Mouse (Mus musculus): Measurements from ENCODE around the gene Sppl2b. TPM values are rescaled to one million over a fixed set of nuclear protein-coding genes. Genes with fewer than 3 reads are reported as not detected.
"Not testable (repeated sequence)": the region's sequence is repeated elsewhere in the genome, so short reads cannot be mapped to it uniquely, and the experiment has no call there.

The Sppl2b gene
- total and polyA plus RNA-seq, 2 experiments from 2014 or later = 78.6 to 132 TPM

GRCm38 (mm10) chr10:80826151-80827062, 28.7 kb upstream of the Sppl2b start, which contains the start of gene Oaz1:
TSS of gene Oaz1 (plus strand) at chr10:80826656.
- no peaks in the 10 kb centered on the region for H3K27me3 ChIP-seq (ENCODE audit: insufficient read depth, low read length)
- no peaks in the 10 kb centered on the region for H3K9me3 ChIP-seq (ENCODE audit: low read length)
- ATAC-seq (ENCODE audit: low FRiP score) (peak; percentile 98), DNase-seq (ENCODE audit: low spot score) (peak; percentile 100)
- peak within 1 kb of the TSS; percentile 98 for H3K4me2 ChIP-seq (ENCODE audit: low read depth, low read length, poor library complexity, severe bottlenecking)
- peak within 1 kb of the TSS; percentile 88 for H3K9ac ChIP-seq (replicated peaks; ENCODE audit: low read length, poor library complexity, severe bottlenecking)
- peak; percentile 24 for TF ChIP-seq CTCF (IDR thresholded peaks at IDR 0.05)
- peaks cover 6% of the 10 kb centered on the region; the same call in 1 of the 2 replicates for H3K4me1 ChIP-seq (ENCODE audit: insufficient read depth, low read length)
- WGBS = under 1% methylated on average over 79 of the region's 82 CpGs
- H3K36me3 ChIP-seq (ENCODE audit: insufficient read depth, low read length) = peaks cover 14% of the 10 kb centered on the region
- H3K4me3 ChIP-seq (ENCODE audit: low read depth, low read length) = peak within 1 kb of the TSS; percentile 74
- peak within 1 kb of the TSS; percentile 85 for H3K27ac ChIP-seq (ENCODE audit: low read depth, low read length)

DNA sequence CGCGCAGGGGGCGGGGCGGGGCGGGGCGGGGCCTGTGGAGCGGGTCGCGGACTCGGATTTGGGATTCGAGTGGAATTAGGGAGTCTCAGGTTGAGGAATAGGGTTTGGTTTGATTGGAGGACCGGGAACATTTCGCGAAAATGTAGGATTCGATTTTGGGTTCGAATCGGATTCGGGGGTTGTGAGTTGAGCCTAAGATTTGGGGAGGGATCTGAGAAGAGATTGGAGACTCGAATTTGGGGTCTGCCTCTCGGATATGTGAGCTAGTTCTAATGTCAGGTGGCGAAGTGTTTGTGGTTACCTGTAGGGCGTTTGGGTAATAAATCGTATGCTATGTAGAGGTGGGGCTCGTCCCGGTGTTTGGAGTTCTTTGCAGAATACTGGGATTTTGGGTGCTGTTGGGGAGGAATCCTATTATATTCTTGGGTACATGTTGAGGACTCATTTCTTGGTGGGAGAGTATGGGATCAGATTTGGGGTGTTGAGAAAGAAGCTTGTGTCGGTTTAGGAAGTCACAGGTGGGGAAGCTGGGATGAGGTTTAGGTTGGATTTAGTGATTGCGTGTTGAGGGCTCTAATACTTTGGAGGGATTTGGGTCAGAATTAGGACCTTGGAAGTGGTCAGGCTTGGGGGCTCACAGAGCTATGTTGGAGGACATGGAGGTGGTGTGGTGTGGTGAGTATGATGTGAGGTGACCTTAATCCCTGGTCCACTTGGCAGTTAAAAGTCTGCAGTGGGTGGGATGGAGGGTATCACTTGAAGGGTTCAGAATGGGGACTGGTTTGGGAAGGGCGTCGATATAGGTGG, 27.8 kb upstream of the Sppl2b start:
- DNase-seq (ENCODE audit: low spot score) (no peak), ATAC-seq (ENCODE audit: low FRiP score) (no peak)
- WGBS = 9% methylated on average over 24 of the region's 29 CpGs
- no peak for TF ChIP-seq CTCF (IDR thresholded peaks at IDR 0.05)
- Histone ChIP-seq H3K27ac (ENCODE audit: low read depth, low read length) (peak overlapping the region; percentile 85), H3K4me1 (ENCODE audit: insufficient read depth, low read length) (peaks cover 6% of the 10 kb centered on the region; the same call in 1 of the 2 replicates), H3K36me3 (ENCODE audit: insufficient read depth, low read length) (peaks cover 14% of the 10 kb centered on the region), H3K9me3 (ENCODE audit: low read length) (no peaks in the 10 kb centered on the region), H3K9ac (replicated peaks; ENCODE audit: low read length, poor library complexity, severe bottlenecking) (peak overlapping the region; percentile 88), H3K4me3 (ENCODE audit: low read depth, low read length) (peak overlapping the region; percentile 74), H3K27me3 (ENCODE audit: insufficient read depth, low read length) (no peaks in the 10 kb centered on the region), H3K4me2 (ENCODE audit: low read depth, low read length, poor library complexity, severe bottlenecking) (peak overlapping the region; percentile 98)

- H3K9me3 ChIP-seq (ENCODE audit: low read length) = no peaks in the 10 kb centered on the region
- no peaks in the 10 kb centered on the region for H3K27me3 ChIP-seq (ENCODE audit: insufficient read depth, low read length)
- H3K9ac ChIP-seq (replicated peaks; ENCODE audit: low read length, poor library complexity, severe bottlenecking) = peak overlapping the region; percentile 88
- H3K36me3 ChIP-seq (ENCODE audit: insufficient read depth, low read length) = peaks cover 14% of the 10 kb centered on the region
- no peak for TF ChIP-seq CTCF (IDR thresholded peaks at IDR 0.05)
- H3K4me3 ChIP-seq (ENCODE audit: low read depth, low read length) = peak overlapping the region; percentile 74
- H3K4me2 ChIP-seq (ENCODE audit: low read depth, low read length, poor library complexity, severe bottlenecking) = peak overlapping the region; percentile 98
- no peak for DNase-seq (ENCODE audit: low spot score)
- no peak for ATAC-seq (ENCODE audit: low FRiP score)
- peaks cover 6% of the 10 kb centered on the region; the same call in 1 of the 2 replicates for H3K4me1 ChIP-seq (ENCODE audit: insufficient read depth, low read length)
- 81% methylated on average over 10 of the region's 10 CpGs for WGBS
- no peak overlapping the region for H3K27ac ChIP-seq (ENCODE audit: low read depth, low read length)
Observed at GRCm38 (mm10) chr10:80827870-80828420, 27.1 kb upstream of the Sppl2b start.

GRCm38 (mm10) chr10:80828587-80828986, 26.5 kb upstream of the Sppl2b start:
- H3K4me1 ChIP-seq (ENCODE audit: insufficient read depth, low read length); H3K27ac ChIP-seq (ENCODE audit: low read depth, low read length); H3K9ac ChIP-seq (replicated peaks; ENCODE audit: low read length, poor library complexity, severe bottlenecking); ATAC-seq (ENCODE audit: low FRiP score); H3K9me3 ChIP-seq (ENCODE audit: low read length); DNase-seq (ENCODE audit: low spot score); H3K27me3 ChIP-seq (ENCODE audit: insufficient read depth, low read length): not testable (repeated sequence)
- Histone ChIP-seq H3K36me3 (ENCODE audit: insufficient read depth, low read length) (peaks cover 17% of the 10 kb centered on the region), H3K4me3 (ENCODE audit: low read depth, low read length) (peak overlapping the region; percentile 74; the same call in 1 of the 2 replicates), H3K4me2 (ENCODE audit: low read depth, low read length, poor library complexity, severe bottlenecking) (peak overlapping the region; percentile 98)
- WGBS = 87% methylated on average over 6 of the region's 9 CpGs

GRCm38 (mm10) chr10:80829359-80830278, 25.5 kb upstream of the Sppl2b start:
- 56% methylated on average over 1 of the region's 1 CpGs for WGBS
- Histone ChIP-seq H3K9ac (replicated peaks; ENCODE audit: low read length, poor library complexity, severe bottlenecking) (no peak overlapping the region), H3K4me3 (ENCODE audit: low read depth, low read length) (no peak overlapping the region), H3K9me3 (ENCODE audit: low read length) (no peaks in the 10 kb centered on the region), H3K4me1 (ENCODE audit: insufficient read depth, low read length) (peaks cover 6% of the 10 kb centered on the region; the same call in 1 of the 2 replicates), H3K36me3 (ENCODE audit: insufficient read depth, low read length) (peaks cover 19% of the 10 kb centered on the region), H3K27ac (ENCODE audit: low read depth, low read length) (no peak overlapping the region), H3K27me3 (ENCODE audit: insufficient read depth, low read length) (no peaks in the 10 kb centered on the region), H3K4me2 (ENCODE audit: low read depth, low read length, poor library complexity, severe bottlenecking) (no peak overlapping the region)
- no peak for TF ChIP-seq CTCF (IDR thresholded peaks at IDR 0.05)
- DNase-seq (ENCODE audit: low spot score) (no peak), ATAC-seq (ENCODE audit: low FRiP score) (no peak)
